Mouse (Mus musculus): ENCODE results near the gene Mst1r. TPM values are rescaled to one million over a fixed set of nuclear protein-coding genes. Genes with fewer than 3 reads are reported as not detected.

Mst1r gene
- total RNA-seq, 2 experiments from 2014 or later: 1.2 to 1.7 TPM

Other genes starting within 250 kb of the Mst1r start
- 10 to 100 TPM; 79.5 to 87.1 TPM for gene Slc38a3, start 237.3 kb upstream of the Mst1r start, total RNA-seq (2021)
- gene Gnat1, start 227.2 kb upstream of the Mst1r start, total RNA-seq (2021): under 1 TPM; 0.42 to 0.66 TPM
- gene Sema3f, start 196.4 kb upstream of the Mst1r start, total RNA-seq (2021): 10 to 100 TPM; 11.7 to 16.2 TPM
- 100 to 1,000 TPM; 147 to 166 TPM for gene Rbm5, start 135.9 kb upstream of the Mst1r start, total RNA-seq (2021)
- 10 to 100 TPM; 57.0 to 57.8 TPM for gene Rbm6, start 33.6 kb upstream of the Mst1r start, total RNA-seq (2021)
- 10 to 100 TPM; 21.2 to 21.9 TPM for gene Mon1a, start 18.7 kb upstream of the Mst1r start, total RNA-seq (2021)
- gene Actl11, start 21.6 kb downstream of the Mst1r start, total RNA-seq (2021): not detected
- 100 to 1,000 TPM; 382 to 398 TPM for gene Camkv, start 28.8 kb downstream of the Mst1r start, total RNA-seq (2021)
- gene Traip, start 43.3 kb downstream of the Mst1r start, total RNA-seq (2021): 10 to 100 TPM in 1 of 2 experiments, 1 to 10 TPM in 1; 9.3 to 12.0 TPM
- 1 to 10 TPM; 3.6 to 4.2 TPM for gene Uba7, start 68.6 kb downstream of the Mst1r start, total RNA-seq (2021)
- gene Gm20661, start 76.2 kb downstream of the Mst1r start, total RNA-seq (2021): under 1 TPM in 1 of 2 experiments, not detected in 1; 0.79 TPM
- 1 to 10 TPM; 2.7 to 3.1 TPM for gene Inka1, start 79.0 kb downstream of the Mst1r start, total RNA-seq (2021)
- gene Cdhr4, start 85.6 kb downstream of the Mst1r start, total RNA-seq (2021): 1 to 10 TPM; 1.7 to 1.9 TPM
- 1 to 10 TPM; 2.1 to 3.2 TPM for gene Gm20662, start 89.5 kb downstream of the Mst1r start, total RNA-seq (2021)
- gene Ip6k1, start 95.6 kb downstream of the Mst1r start, total RNA-seq (2021): 100 to 1,000 TPM; 175 to 179 TPM
- 10 to 100 TPM; 19.0 to 22.1 TPM for gene Gmppb, start 142.4 kb downstream of the Mst1r start, total RNA-seq (2021)
- 1 to 10 TPM; 1.5 to 2.0 TPM for gene Amigo3, start 146.3 kb downstream of the Mst1r start, total RNA-seq (2021)
- gene Mst1, start 173.6 kb downstream of the Mst1r start, total RNA-seq (2021): not detected
- gene Rnf123, start 176.5 kb downstream of the Mst1r start, total RNA-seq (2021): 100 to 1,000 TPM in 1 of 2 experiments, 10 to 100 TPM in 1; 93.9 to 103 TPM
- 10 to 100 TPM; 33.3 to 35.4 TPM for gene Apeh, start 187.7 kb downstream of the Mst1r start, total RNA-seq (2021)

Measured in left cerebral cortex, postnatal 14 days (tissue).